Mouse (Mus musculus): ENCODE results near the gene Rp2. TPM values are rescaled to one million over a fixed set of nuclear protein-coding genes. Genes with fewer than 3 reads are reported as not detected.

Gene Rp2
- total and polyA plus RNA-seq, 2 experiments = 2.3 to 10.9 TPM

DNA sequence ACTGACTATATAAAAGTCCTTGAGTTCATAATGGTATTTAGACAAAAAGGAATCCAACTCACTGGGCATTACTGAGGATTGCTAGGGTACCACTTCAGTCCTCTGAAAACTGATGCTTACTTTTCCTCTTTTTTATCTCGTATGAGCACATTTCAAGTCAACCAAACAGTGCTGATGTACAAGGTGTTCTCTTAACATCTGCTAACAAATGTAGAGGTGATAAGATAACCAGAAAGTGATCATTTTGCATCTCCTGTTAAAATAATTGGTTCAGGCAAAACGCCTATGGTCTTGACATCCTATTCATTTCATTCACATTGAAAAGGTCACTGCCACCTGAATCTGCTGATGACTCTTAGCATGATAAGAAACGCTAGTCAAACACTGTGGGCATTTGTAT lies 28.7 kb downstream of the Rp2 start:
- DNase-seq (ENCODE audit: extremely low read depth, low read depth, low spot score) = no peak
- Histone ChIP-seq H3K79me2 (ENCODE audit: control insufficient read depth, insufficient read depth, low read length) (no peaks in the 10 kb centered on the region), H3K27me3 (ENCODE audit: control insufficient read depth, insufficient read depth, low read length) (no peaks in the 10 kb centered on the region), H3K9ac (ENCODE audit: low read depth, low read length) (no peak overlapping the region), H3K4me3 (ENCODE audit: insufficient read depth, low read depth, low read length) (no peak overlapping the region), H3K27ac (replicated peaks; ENCODE audit: insufficient read depth, low read depth, low read length) (no peak overlapping the region), H3K4me1 (ENCODE audit: control insufficient read depth, insufficient read depth, low read length) (no peaks in the 10 kb centered on the region), H3K36me3 (ENCODE audit: control insufficient read depth, insufficient read depth, low read length) (no peaks in the 10 kb centered on the region)
- WGBS = 78% methylated on average over 3 of the region's 3 CpGs
- TF ChIP-seq CTCF (IDR thresholded peaks at IDR 0.05; ENCODE audit: low read depth, low read length) (no peak), POLR2A (IDR thresholded peaks at IDR 0.05; ENCODE audit: extremely low read depth, insufficient read depth, low read length) (no peak)

DNA sequence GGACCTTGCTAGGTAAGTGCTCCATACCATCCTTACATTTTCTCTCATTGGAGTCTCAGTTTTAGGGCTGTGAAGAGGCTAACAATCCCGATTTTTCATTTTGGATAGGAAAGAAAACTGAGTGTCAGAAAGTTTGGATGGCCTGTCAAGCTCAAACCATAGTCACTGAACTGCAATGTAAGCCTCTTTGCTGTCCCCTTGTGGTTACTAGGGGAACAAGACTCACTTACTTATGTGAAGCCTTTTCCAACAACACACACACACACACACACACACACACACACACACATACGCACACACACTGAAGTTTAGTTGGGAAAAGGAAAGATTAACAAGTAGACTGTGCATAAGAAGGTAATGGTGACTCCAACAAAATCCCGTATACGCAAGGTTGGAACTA lies 39.8 kb downstream of the Rp2 start:
- peak; percentile 29 for DNase-seq (ENCODE audit: extremely low read depth, low read depth, low spot score)
- Histone ChIP-seq H3K27me3 (ENCODE audit: control insufficient read depth, insufficient read depth, low read length) (no peaks in the 10 kb centered on the region), H3K36me3 (ENCODE audit: control insufficient read depth, insufficient read depth, low read length) (no peaks in the 10 kb centered on the region), H3K9ac (ENCODE audit: low read depth, low read length) (no peak overlapping the region), H3K27ac (replicated peaks; ENCODE audit: insufficient read depth, low read depth, low read length) (no peak overlapping the region), H3K79me2 (ENCODE audit: control insufficient read depth, insufficient read depth, low read length) (no peaks in the 10 kb centered on the region), H3K4me1 (ENCODE audit: control insufficient read depth, insufficient read depth, low read length) (no peaks in the 10 kb centered on the region), H3K4me3 (ENCODE audit: insufficient read depth, low read depth, low read length) (no peak overlapping the region)
- WGBS = 83% methylated on average over 4 of the region's 4 CpGs
- TF ChIP-seq POLR2A (IDR thresholded peaks at IDR 0.05; ENCODE audit: extremely low read depth, insufficient read depth, low read length) = no peak
- no peak for TF ChIP-seq CTCF (IDR thresholded peaks at IDR 0.05; ENCODE audit: low read depth, low read length)

DNA sequence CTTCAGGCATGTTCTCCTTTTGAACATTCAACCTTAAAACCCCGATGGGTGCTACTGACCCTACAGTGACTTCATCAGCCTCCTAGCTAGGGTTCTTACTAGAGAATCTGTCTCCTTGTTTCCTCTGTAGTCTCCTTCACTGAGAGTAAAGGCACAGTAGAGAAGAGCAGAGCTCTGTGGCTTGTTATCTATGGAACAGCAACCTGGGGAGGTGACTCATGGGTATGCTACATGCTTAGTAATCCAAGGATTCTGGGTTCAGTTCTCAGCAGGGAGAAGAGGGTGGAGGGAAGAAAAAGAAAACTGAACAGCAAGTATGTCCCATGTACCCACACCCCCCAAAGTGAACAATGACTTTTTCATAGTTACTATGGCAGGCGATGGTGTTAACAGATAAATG lies 42.6 kb downstream of the Rp2 start:
- Histone ChIP-seq H3K27ac (replicated peaks; ENCODE audit: insufficient read depth, low read depth, low read length) (no peak overlapping the region), H3K9ac (ENCODE audit: low read depth, low read length) (no peak overlapping the region), H3K4me3 (ENCODE audit: insufficient read depth, low read depth, low read length) (no peak overlapping the region), H3K27me3 (ENCODE audit: control insufficient read depth, insufficient read depth, low read length) (no peaks in the 10 kb centered on the region), H3K36me3 (ENCODE audit: control insufficient read depth, insufficient read depth, low read length) (no peaks in the 10 kb centered on the region), H3K79me2 (ENCODE audit: control insufficient read depth, insufficient read depth, low read length) (no peaks in the 10 kb centered on the region), H3K4me1 (ENCODE audit: control insufficient read depth, insufficient read depth, low read length) (no peaks in the 10 kb centered on the region)
- DNase-seq (ENCODE audit: extremely low read depth, low read depth, low spot score) = no peak
- no peak for TF ChIP-seq CTCF (IDR thresholded peaks at IDR 0.05; ENCODE audit: low read depth, low read length)
- 91% methylated on average over 2 of the region's 2 CpGs for WGBS

DNA sequence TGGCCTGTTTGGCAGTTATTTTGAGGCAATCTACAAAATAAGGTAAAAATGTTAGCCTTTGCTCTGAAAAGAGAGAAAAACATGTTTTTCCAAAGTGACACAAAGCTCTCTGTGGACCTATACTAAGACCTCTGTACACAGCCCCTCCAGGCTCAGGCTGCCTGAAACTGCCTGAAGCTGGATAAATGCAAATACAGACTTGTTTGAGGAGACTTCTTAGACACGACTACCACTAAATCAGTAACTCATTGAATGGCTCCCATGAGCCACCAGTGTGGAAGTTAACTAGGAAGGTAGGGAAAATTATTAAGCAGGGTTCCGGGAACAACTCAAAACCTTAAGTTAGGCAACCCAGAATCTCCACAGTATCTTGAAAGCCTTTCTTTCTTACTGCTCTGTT lies 43.4 kb downstream of the Rp2 start:
- 27% methylated on average over 2 of the region's 2 CpGs for WGBS
- TF ChIP-seq CTCF (IDR thresholded peaks at IDR 0.05; ENCODE audit: low read depth, low read length) (no peak), POLR2A (IDR thresholded peaks at IDR 0.05; ENCODE audit: extremely low read depth, insufficient read depth, low read length) (no peak)
- H3K36me3 ChIP-seq (ENCODE audit: control insufficient read depth, insufficient read depth, low read length) = no peaks in the 10 kb centered on the region
- no peaks in the 10 kb centered on the region for H3K79me2 ChIP-seq (ENCODE audit: control insufficient read depth, insufficient read depth, low read length)
- no peak for DNase-seq (ENCODE audit: extremely low read depth, low read depth, low spot score)
- H3K27me3 ChIP-seq (ENCODE audit: control insufficient read depth, insufficient read depth, low read length) = no peaks in the 10 kb centered on the region
- H3K27ac ChIP-seq (replicated peaks; ENCODE audit: insufficient read depth, low read depth, low read length) = no peak overlapping the region
- H3K4me3 ChIP-seq (ENCODE audit: insufficient read depth, low read depth, low read length) = no peak overlapping the region
- no peaks in the 10 kb centered on the region for H3K4me1 ChIP-seq (ENCODE audit: control insufficient read depth, insufficient read depth, low read length)
- H3K9ac ChIP-seq (ENCODE audit: low read depth, low read length) = no peak overlapping the region

DNA sequence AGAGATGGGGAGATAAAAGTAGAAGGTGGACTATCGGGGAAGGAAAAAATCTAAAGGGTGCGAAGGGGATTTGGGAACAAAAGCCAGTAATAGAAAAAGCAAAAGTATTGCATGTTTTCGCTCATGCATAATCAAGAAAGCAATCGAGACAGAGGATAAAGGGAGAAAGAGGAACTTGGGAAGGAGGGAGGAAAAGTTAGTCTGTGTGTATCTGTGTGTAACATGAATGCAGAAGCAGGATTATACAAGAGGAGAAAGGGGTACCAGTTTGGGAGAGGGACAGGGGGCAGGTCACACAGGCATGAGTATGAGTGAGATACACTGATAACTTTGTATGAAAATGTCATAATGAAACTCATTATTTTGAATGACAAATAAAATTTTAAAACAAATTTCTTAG lies 47.1 kb downstream of the Rp2 start:
- no peak overlapping the region for H3K27ac ChIP-seq (replicated peaks; ENCODE audit: insufficient read depth, low read depth, low read length)
- TF ChIP-seq CTCF (IDR thresholded peaks at IDR 0.05; ENCODE audit: low read depth, low read length) (no peak), POLR2A (IDR thresholded peaks at IDR 0.05; ENCODE audit: extremely low read depth, insufficient read depth, low read length) (no peak)
- no peaks in the 10 kb centered on the region for H3K27me3 ChIP-seq (ENCODE audit: control insufficient read depth, insufficient read depth, low read length)
- H3K4me3 ChIP-seq (ENCODE audit: insufficient read depth, low read depth, low read length) = no peak overlapping the region
- WGBS = 90% methylated on average over 4 of the region's 4 CpGs
- no peaks in the 10 kb centered on the region for H3K79me2 ChIP-seq (ENCODE audit: control insufficient read depth, insufficient read depth, low read length)
- 0 out of 2 replicates have a peak, but pooled peaks cover 1% of the 10 kb centered on the region for H3K4me1 ChIP-seq (ENCODE audit: control insufficient read depth, insufficient read depth, low read length)
- no peak overlapping the region for H3K9ac ChIP-seq (ENCODE audit: low read depth, low read length)
- DNase-seq (ENCODE audit: extremely low read depth, low read depth, low spot score) = no peak
- H3K36me3 ChIP-seq (ENCODE audit: control insufficient read depth, insufficient read depth, low read length) = no peaks in the 10 kb centered on the region

DNA sequence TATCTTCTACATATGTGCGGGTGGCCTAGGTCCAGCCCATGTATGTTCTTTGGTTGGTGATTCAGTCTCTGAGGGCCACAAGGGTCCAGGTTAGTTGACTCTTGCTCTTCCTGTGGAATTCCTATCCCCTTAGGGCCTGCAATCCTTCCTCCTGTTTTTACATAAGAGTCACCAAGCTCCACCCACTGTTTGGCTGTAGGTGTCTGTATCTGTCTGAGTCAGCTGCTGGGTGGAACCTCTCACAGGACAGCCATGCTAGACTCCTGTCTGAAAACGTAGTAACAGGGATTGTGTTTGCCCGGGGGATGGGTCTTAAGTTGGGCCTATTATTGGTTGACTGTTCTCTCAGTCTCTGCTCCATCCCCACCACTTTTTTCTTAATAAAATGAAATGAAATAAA lies 47.9 kb downstream of the Rp2 start:
- WGBS = 69% methylated on average over 3 of the region's 3 CpGs
- Histone ChIP-seq H3K36me3 (ENCODE audit: control insufficient read depth, insufficient read depth, low read length) (no peaks in the 10 kb centered on the region), H3K27me3 (ENCODE audit: control insufficient read depth, insufficient read depth, low read length) (no peaks in the 10 kb centered on the region), H3K27ac (replicated peaks; ENCODE audit: insufficient read depth, low read depth, low read length) (no peak overlapping the region), H3K79me2 (ENCODE audit: control insufficient read depth, insufficient read depth, low read length) (no peaks in the 10 kb centered on the region), H3K9ac (ENCODE audit: low read depth, low read length) (no peak overlapping the region), H3K4me3 (ENCODE audit: insufficient read depth, low read depth, low read length) (no peak overlapping the region), H3K4me1 (ENCODE audit: control insufficient read depth, insufficient read depth, low read length) (0 out of 2 replicates have a peak, but pooled peaks cover 1% of the 10 kb centered on the region)
- no peak for DNase-seq (ENCODE audit: extremely low read depth, low read depth, low spot score)
- TF ChIP-seq CTCF (IDR thresholded peaks at IDR 0.05; ENCODE audit: low read depth, low read length) = no peak
- no peak for TF ChIP-seq POLR2A (IDR thresholded peaks at IDR 0.05; ENCODE audit: extremely low read depth, insufficient read depth, low read length)
